Mouse (Mus musculus): ENCODE data around the gene Prom2. TPM values are rescaled to one million over a fixed set of nuclear protein-coding genes. Genes with fewer than 3 reads are reported as not detected.
A peak's percentile ranks its signal among the peaks of the same experiment; 100 is the strongest.

Gene Prom2
- polyA plus RNA-seq, 1 experiment, result 0.17 TPM

- peaks cover 2% of the 10 kb centered on the region for H3K4me1 ChIP-seq (ENCODE audit: control insufficient read depth, insufficient read depth, low read length)
- 0 out of 2 replicates have a peak overlapping the region, but pooled peaks have one; percentile 7 for H3K27ac ChIP-seq (ENCODE audit: insufficient read depth, low read length)
- no peak for TF ChIP-seq CTCF (IDR thresholded peaks at IDR 0.05; ENCODE audit: extremely low read depth, insufficient read depth, low read length)
- TF ChIP-seq POLR2A (IDR thresholded peaks at IDR 0.05; ENCODE audit: extremely low read depth, insufficient read depth, low read length), result no peak
- peak overlapping the region; percentile 3; the same call in 1 of the 2 replicates for H3K4me3 ChIP-seq (ENCODE audit: insufficient read depth, low read length)
Observed at GRCm38 (mm10) chr2:127517081-127517480, 24.2 kb downstream of the Prom2 start.

- Histone ChIP-seq H3K4me3 (ENCODE audit: insufficient read depth, low read length) (no peak overlapping the region), H3K27ac (ENCODE audit: insufficient read depth, low read length) (no peak overlapping the region), H3K4me1 (ENCODE audit: control insufficient read depth, insufficient read depth, low read length) (peaks cover 4% of the 10 kb centered on the region)
- no peak for TF ChIP-seq POLR2A (IDR thresholded peaks at IDR 0.05; ENCODE audit: extremely low read depth, insufficient read depth, low read length)
- TF ChIP-seq CTCF (IDR thresholded peaks at IDR 0.05; ENCODE audit: extremely low read depth, insufficient read depth, low read length), result no peak
Observed at GRCm38 (mm10) chr2:127514380-127515124, 26.7 kb downstream of the Prom2 start.

GRCm38 (mm10) chr2:127513244-127513643 is 28.0 kb downstream of the Prom2 start:
- peaks cover 4% of the 10 kb centered on the region for H3K4me1 ChIP-seq (ENCODE audit: control insufficient read depth, insufficient read depth, low read length)
- no peak overlapping the region for H3K27ac ChIP-seq (ENCODE audit: insufficient read depth, low read length)
- TF ChIP-seq POLR2A (IDR thresholded peaks at IDR 0.05; ENCODE audit: extremely low read depth, insufficient read depth, low read length) (no peak), CTCF (IDR thresholded peaks at IDR 0.05; ENCODE audit: extremely low read depth, insufficient read depth, low read length) (no peak)
- no peak overlapping the region for H3K4me3 ChIP-seq (ENCODE audit: insufficient read depth, low read length)

- no peak for TF ChIP-seq CTCF (IDR thresholded peaks at IDR 0.05; ENCODE audit: extremely low read depth, insufficient read depth, low read length)
- no peak for TF ChIP-seq POLR2A (IDR thresholded peaks at IDR 0.05; ENCODE audit: extremely low read depth, insufficient read depth, low read length)
- no peak overlapping the region for H3K4me3 ChIP-seq (ENCODE audit: insufficient read depth, low read length)
- H3K27ac ChIP-seq (ENCODE audit: insufficient read depth, low read length), result no peak overlapping the region
- peaks cover 2% of the 10 kb centered on the region for H3K4me1 ChIP-seq (ENCODE audit: control insufficient read depth, insufficient read depth, low read length)
Observed at GRCm38 (mm10) chr2:127511426-127511825, 29.8 kb downstream of the Prom2 start.

- no peak overlapping the region for H3K4me3 ChIP-seq (ENCODE audit: insufficient read depth, low read length)
- peaks cover 5% of the 10 kb centered on the region for H3K4me1 ChIP-seq (ENCODE audit: control insufficient read depth, insufficient read depth, low read length)
- H3K27ac ChIP-seq (ENCODE audit: insufficient read depth, low read length), result peak overlapping the region; percentile 66
- TF ChIP-seq CTCF (IDR thresholded peaks at IDR 0.05; ENCODE audit: extremely low read depth, insufficient read depth, low read length), result no peak
- no peak for TF ChIP-seq POLR2A (IDR thresholded peaks at IDR 0.05; ENCODE audit: extremely low read depth, insufficient read depth, low read length)
Observed at GRCm38 (mm10) chr2:127507967-127508660, 33.2 kb downstream of the Prom2 start.

GRCm38 (mm10) chr2:127507077-127507774 is 34.0 kb downstream of the Prom2 start:
- H3K4me3 ChIP-seq (ENCODE audit: insufficient read depth, low read length), result no peak overlapping the region
- no peak overlapping the region for H3K27ac ChIP-seq (ENCODE audit: insufficient read depth, low read length)
- TF ChIP-seq CTCF (IDR thresholded peaks at IDR 0.05; ENCODE audit: extremely low read depth, insufficient read depth, low read length) (peak; percentile 99), POLR2A (IDR thresholded peaks at IDR 0.05; ENCODE audit: extremely low read depth, insufficient read depth, low read length) (no peak)
- H3K4me1 ChIP-seq (ENCODE audit: control insufficient read depth, insufficient read depth, low read length), result peaks cover 5% of the 10 kb centered on the region

- peaks cover 3% of the 10 kb centered on the region; the same call in 1 of the 2 replicates for H3K4me1 ChIP-seq (ENCODE audit: control insufficient read depth, insufficient read depth, low read length)
- TF ChIP-seq CTCF (IDR thresholded peaks at IDR 0.05; ENCODE audit: extremely low read depth, insufficient read depth, low read length) (no peak), POLR2A (IDR thresholded peaks at IDR 0.05; ENCODE audit: extremely low read depth, insufficient read depth, low read length) (no peak)
- H3K4me3 ChIP-seq (ENCODE audit: insufficient read depth, low read length), result no peak overlapping the region
- no peak overlapping the region for H3K27ac ChIP-seq (ENCODE audit: insufficient read depth, low read length)
Observed at GRCm38 (mm10) chr2:127506131-127506632, 35.1 kb downstream of the Prom2 start.

- TF ChIP-seq POLR2A (IDR thresholded peaks at IDR 0.05; ENCODE audit: extremely low read depth, insufficient read depth, low read length) (no peak), CTCF (IDR thresholded peaks at IDR 0.05; ENCODE audit: extremely low read depth, insufficient read depth, low read length) (no peak)
- Histone ChIP-seq H3K4me3 (ENCODE audit: insufficient read depth, low read length) (no peak overlapping the region), H3K4me1 (ENCODE audit: control insufficient read depth, insufficient read depth, low read length) (peaks cover 3% of the 10 kb centered on the region; the same call in 1 of the 2 replicates), H3K27ac (ENCODE audit: insufficient read depth, low read length) (peak overlapping the region; percentile 9; the same call in 1 of the 2 replicates)
Observed at GRCm38 (mm10) chr2:127505196-127505595, 36.1 kb downstream of the Prom2 start.

Data from cortical plate, adult 2 months (tissue).